Mouse (Mus musculus): ENCODE results near the gene Gabpb2. TPM values are rescaled to one million over a fixed set of nuclear protein-coding genes. Genes with fewer than 3 reads are reported as not detected.

Gabpb2 gene
- polyA plus RNA-seq, 2 experiments: 5.1 to 14.3 TPM

- ATAC-seq (ENCODE audit: insufficient read depth): no peak
- H3K9ac ChIP-seq (replicated peaks): no peak overlapping the region
- no peaks in the 10 kb centered on the region for H3K36me3 ChIP-seq (replicated peaks; ENCODE audit: control insufficient read depth, insufficient read depth, low read depth)
- H3K4me3 ChIP-seq (ENCODE audit: insufficient read depth in 1 of 2, low read depth in 2 of 2, low read length in 2 of 2): no peak overlapping the region
- H3K27ac ChIP-seq: no peak overlapping the region
- H3K27me3 ChIP-seq (ENCODE audit: control insufficient read depth, insufficient read depth, low read length): peaks cover 36% of the 10 kb centered on the region
- H3K9me3 ChIP-seq (ENCODE audit: control insufficient read depth, low read length): no peaks in the 10 kb centered on the region
- no peak overlapping the region for H3K4me2 ChIP-seq (ENCODE audit: low read depth)
- 51% methylated on average over 3 of the region's 3 CpGs for WGBS (ENCODE audit: insufficient replicate concordance)
- no peak for DNase-seq (ENCODE audit: low read depth in 3 of 3, low spot score in 3 of 3)
- no peak for TF ChIP-seq EP300 (IDR thresholded peaks at IDR 0.05; ENCODE audit: low read depth)
- TF ChIP-seq CTCF (IDR thresholded peaks at IDR 0.05; ENCODE audit: low read depth): no peak
- no peaks in the 10 kb centered on the region for H3K4me1 ChIP-seq (replicated peaks; ENCODE audit: control insufficient read depth in 2 of 2, insufficient read depth in 2 of 2, low read length in 1 of 2)
Measured at GRCm38 (mm10) chr3:95176500-95176899, 41.2 kb downstream of the Gabpb2 start.

GRCm38 (mm10) chr3:95174011-95174592, 43.6 kb downstream of the Gabpb2 start:
- Histone ChIP-seq H3K27me3 (ENCODE audit: control insufficient read depth, insufficient read depth, low read length) (peaks cover 52% of the 10 kb centered on the region), H3K9ac (replicated peaks) (no peak overlapping the region), H3K36me3 (replicated peaks; ENCODE audit: control insufficient read depth, insufficient read depth, low read depth) (no peaks in the 10 kb centered on the region), H3K9me3 (ENCODE audit: control insufficient read depth, low read length) (no peaks in the 10 kb centered on the region), H3K4me2 (ENCODE audit: low read depth) (peak overlapping the region; percentile 52), H3K4me3 (ENCODE audit: insufficient read depth in 1 of 2, low read depth in 2 of 2, low read length in 2 of 2) (peak overlapping the region in 1 of 2 experiments; percentile 40; a peak in 2 of 4 replicates), H3K27ac (no peak overlapping the region), H3K4me1 (replicated peaks; ENCODE audit: control insufficient read depth in 2 of 2, insufficient read depth in 2 of 2, low read length in 1 of 2) (no peaks in the 10 kb centered on the region)
- TF ChIP-seq CTCF (IDR thresholded peaks at IDR 0.05; ENCODE audit: low read depth) (peak; percentile 95), EP300 (IDR thresholded peaks at IDR 0.05; ENCODE audit: low read depth) (no peak)
- WGBS (ENCODE audit: insufficient replicate concordance): 2% methylated on average over 16 of the region's 16 CpGs
- DNase-seq (ENCODE audit: low read depth in 3 of 3, low spot score in 3 of 3) (peak; percentile 47 to 61 (median 52)), ATAC-seq (ENCODE audit: insufficient read depth) (0 out of 2 replicates have a peak, but pooled peaks have one; percentile 39)

DNA sequence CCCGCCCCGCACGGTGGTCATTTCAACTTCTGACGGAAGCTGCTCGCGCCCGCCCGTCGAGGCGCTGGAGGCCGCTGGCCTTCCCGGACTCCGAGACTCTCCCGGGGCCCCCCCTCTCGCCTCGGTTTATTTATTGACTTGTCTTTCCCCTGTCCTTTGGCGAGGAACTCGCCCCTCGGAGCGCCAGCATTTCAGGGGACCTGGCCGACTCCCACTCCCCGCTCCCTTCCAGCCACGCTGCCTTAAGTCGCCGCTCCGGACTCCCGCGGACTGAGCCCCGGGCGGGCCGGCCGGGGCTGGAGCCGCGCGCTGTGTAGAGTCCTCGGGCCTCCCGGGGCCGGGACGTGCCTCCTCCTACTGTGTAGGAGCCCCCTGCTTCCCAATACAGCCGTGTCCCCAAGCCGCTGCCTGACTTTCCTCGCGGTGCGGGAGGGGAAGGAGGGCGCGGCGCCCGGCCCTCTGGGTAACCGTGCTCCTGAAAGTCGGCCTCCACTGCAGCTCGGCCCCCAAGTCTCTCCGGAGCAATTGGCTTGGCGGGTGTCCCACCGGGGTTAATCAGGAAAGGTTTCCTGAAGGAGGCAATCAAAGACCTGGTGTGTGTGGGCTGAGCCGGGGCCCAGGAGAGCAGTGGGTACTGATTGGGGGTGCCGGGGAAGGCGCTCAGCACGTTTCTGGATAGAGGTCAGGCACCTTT, 44.3 kb downstream of the Gabpb2 start:
- Histone ChIP-seq H3K27ac (no peak overlapping the region), H3K4me1 (replicated peaks; ENCODE audit: control insufficient read depth in 2 of 2, insufficient read depth in 2 of 2, low read length in 1 of 2) (no peaks in the 10 kb centered on the region), H3K4me2 (ENCODE audit: low read depth) (peak overlapping the region; percentile 52), H3K4me3 (ENCODE audit: insufficient read depth in 1 of 2, low read depth in 2 of 2, low read length in 2 of 2) (peak overlapping the region in 1 of 2 experiments; percentile 40; a peak in 2 of 4 replicates), H3K9ac (replicated peaks) (no peak overlapping the region), H3K27me3 (ENCODE audit: control insufficient read depth, insufficient read depth, low read length) (peaks cover 52% of the 10 kb centered on the region), H3K9me3 (ENCODE audit: control insufficient read depth, low read length) (no peaks in the 10 kb centered on the region), H3K36me3 (replicated peaks; ENCODE audit: control insufficient read depth, insufficient read depth, low read depth) (no peaks in the 10 kb centered on the region)
- TF ChIP-seq CTCF (IDR thresholded peaks at IDR 0.05; ENCODE audit: low read depth) (no peak), EP300 (IDR thresholded peaks at IDR 0.05; ENCODE audit: low read depth) (no peak)
- 4% methylated on average over 58 of the region's 58 CpGs for WGBS (ENCODE audit: insufficient replicate concordance)
- DNase-seq (ENCODE audit: low read depth in 3 of 3, low spot score in 3 of 3) (no peak), ATAC-seq (ENCODE audit: insufficient read depth) (no peak)

DNA sequence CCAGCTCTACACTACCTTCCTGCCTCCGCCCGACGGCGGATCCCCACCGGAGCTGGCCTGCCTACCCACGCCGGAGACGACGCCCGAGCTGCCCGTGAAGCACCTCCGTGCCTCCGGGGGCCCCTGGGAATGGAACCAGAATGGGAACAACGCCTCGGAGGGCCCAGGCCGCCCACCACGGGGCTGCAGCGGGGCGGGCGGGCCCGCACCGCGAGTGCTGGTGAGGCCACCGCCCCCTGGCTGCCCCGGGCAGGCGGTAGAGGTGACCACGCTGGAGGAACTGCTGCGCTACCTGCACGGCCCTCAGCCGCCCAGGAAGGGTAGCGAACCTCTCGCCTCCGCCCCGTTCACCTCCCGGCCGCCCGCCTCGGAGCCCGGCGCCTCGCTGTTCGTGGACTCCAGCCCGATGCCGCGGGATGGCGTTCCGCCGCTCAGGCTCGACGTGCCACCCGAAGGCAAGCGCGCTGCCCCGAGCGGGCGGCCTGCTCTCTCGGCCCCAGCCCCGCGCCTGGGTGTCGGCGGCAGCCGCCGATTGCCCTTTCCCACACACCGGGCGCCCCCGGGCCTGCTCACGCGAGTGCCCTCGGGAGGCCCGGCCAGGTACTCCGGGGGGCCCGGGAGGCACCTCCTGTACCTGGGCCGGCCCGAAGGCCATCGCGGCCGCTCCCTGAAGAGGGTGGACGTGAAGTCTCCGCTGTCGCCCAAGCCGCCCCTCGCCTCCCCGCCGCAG, 45.0 kb downstream of the Gabpb2 start:
- peaks cover 52% of the 10 kb centered on the region for H3K27me3 ChIP-seq (ENCODE audit: control insufficient read depth, insufficient read depth, low read length)
- no peak for ATAC-seq (ENCODE audit: insufficient read depth)
- H3K9ac ChIP-seq (replicated peaks): no peak overlapping the region
- no peaks in the 10 kb centered on the region for H3K36me3 ChIP-seq (replicated peaks; ENCODE audit: control insufficient read depth, insufficient read depth, low read depth)
- TF ChIP-seq CTCF (IDR thresholded peaks at IDR 0.05; ENCODE audit: low read depth) (no peak), EP300 (IDR thresholded peaks at IDR 0.05; ENCODE audit: low read depth) (no peak)
- H3K4me1 ChIP-seq (replicated peaks; ENCODE audit: control insufficient read depth in 2 of 2, insufficient read depth in 2 of 2, low read length in 1 of 2): no peaks in the 10 kb centered on the region
- H3K4me3 ChIP-seq (ENCODE audit: insufficient read depth in 1 of 2, low read depth in 2 of 2, low read length in 2 of 2): no peak overlapping the region
- H3K9me3 ChIP-seq (ENCODE audit: control insufficient read depth, low read length): no peaks in the 10 kb centered on the region
- no peak overlapping the region for H3K4me2 ChIP-seq (ENCODE audit: low read depth)
- WGBS (ENCODE audit: insufficient replicate concordance): 13% methylated on average over 79 of the region's 84 CpGs
- no peak overlapping the region for H3K27ac ChIP-seq
- DNase-seq (ENCODE audit: low read depth in 3 of 3, low spot score in 3 of 3): no peak

- ATAC-seq (ENCODE audit: insufficient read depth) (no peak), DNase-seq (ENCODE audit: low read depth in 3 of 3, low spot score in 3 of 3) (no peak)
- no peak overlapping the region for H3K4me3 ChIP-seq (ENCODE audit: insufficient read depth in 1 of 2, low read depth in 2 of 2, low read length in 2 of 2)
Measured at GRCm38 (mm10) chr3:95171105-95171504, 46.6 kb downstream of the Gabpb2 start.

More at GRCm38 (mm10) chr3:95171105-95171504, 46.6 kb downstream of the Gabpb2 start:
- Histone ChIP-seq H3K9ac (replicated peaks) (no peak overlapping the region), H3K27ac (no peak overlapping the region), H3K4me2 (ENCODE audit: low read depth) (no peak overlapping the region), H3K27me3 (ENCODE audit: control insufficient read depth, insufficient read depth, low read length) (peaks cover 52% of the 10 kb centered on the region), H3K4me1 (replicated peaks; ENCODE audit: control insufficient read depth in 2 of 2, insufficient read depth in 2 of 2, low read length in 1 of 2) (no peaks in the 10 kb centered on the region), H3K36me3 (replicated peaks; ENCODE audit: control insufficient read depth, insufficient read depth, low read depth) (no peaks in the 10 kb centered on the region), H3K9me3 (ENCODE audit: control insufficient read depth, low read length) (no peaks in the 10 kb centered on the region)
- WGBS (ENCODE audit: insufficient replicate concordance): 79% methylated on average over 6 of the region's 6 CpGs
- no peak for TF ChIP-seq EP300 (IDR thresholded peaks at IDR 0.05; ENCODE audit: low read depth)
- no peak for TF ChIP-seq CTCF (IDR thresholded peaks at IDR 0.05; ENCODE audit: low read depth)

All from liver, embryonic 14.5 days (tissue).